Mouse (Mus musculus) midbrain, embryonic 14.5 days (tissue): ENCODE results near the gene Rdh11. TPM values are rescaled to one million over a fixed set of nuclear protein-coding genes. Genes with fewer than 3 reads are reported as not detected.
"Not testable (repeated sequence)": the region's sequence is repeated elsewhere in the genome, so short reads cannot be mapped to it uniquely, and the experiment has no call there.

Source experiments
- ATAC-seq: fragments of 200-750 bp; cut with Nextera tagmentation; 2 replicates; pipeline ENCODE4 v1.8.0; 2017; ENCODE audit warnings: moderate number of reproducible peaks, moderate library complexity; ENCODE audit not compliant: low FRiP score, low TSS enrichment
- DNase-seq: peaks from one replicate; pipeline ENCODE4 v3.0.0-alpha.2; 2015
- H3K27ac ChIP-seq: fragments of 300-500 bp; sonication (generic); replicated peaks from 2 replicates; pipeline ENCODE4 v1.5.1; 2014; ENCODE audit warnings: mild to moderate bottlenecking, low read depth, low read length, moderate library complexity
- H3K27me3 ChIP-seq: fragments of 300-500 bp; sonication (generic); 2 replicates; pipeline ENCODE4 v1.6.1; 2014; ENCODE audit warnings: low read length, control low read depth, mixed read lengths; ENCODE audit not compliant: control insufficient read depth, insufficient read depth
- H3K36me3 ChIP-seq: fragments of 300-500 bp; sonication (generic); 2 replicates; pipeline ENCODE4 v1.6.1; 2014; ENCODE audit warnings: low read length, control low read depth; ENCODE audit not compliant: control insufficient read depth, insufficient read depth
- H3K4me1 ChIP-seq: fragments of 300-500 bp; sonication (generic); 2 replicates; pipeline ENCODE4 v1.6.1; 2014; ENCODE audit warnings: mild to moderate bottlenecking, antibody characterized with exemption, low read length, control low read depth; ENCODE audit not compliant: control insufficient read depth, insufficient read depth
- H3K4me2 ChIP-seq: fragments of 300-500 bp; sonication (generic); 2 replicates; pipeline ENCODE4 v1.6.1; 2014; ENCODE audit warnings: mild to moderate bottlenecking, low read length, moderate library complexity
- H3K4me3 ChIP-seq: fragments of 300-500 bp; sonication (generic); replicated peaks from 2 replicates; pipeline ENCODE4 v1.5.1; 2014; ENCODE audit warnings: low read depth, low read length
- H3K9ac ChIP-seq: fragments of 300-500 bp; sonication (generic); replicated peaks from 2 replicates; pipeline ENCODE4 v1.6.1; 2014; ENCODE audit warnings: mild to moderate bottlenecking, low read length, moderate library complexity
- H3K9me3 ChIP-seq: fragments of 300-500 bp; sonication (generic); 2 replicates; pipeline ENCODE4 v1.6.1; 2016; ENCODE audit warnings: low read length, control low read depth, mixed read lengths; ENCODE audit not compliant: control insufficient read depth
- WGBS: fragments of 180-500 bp; shearing (Covaris S2); extraction: QIAGEN DNeasy Blood & Tissue Kit; methylation state at CpG from one replicate; pipeline ENCODE4 v1.1.7; 2014; 5-methylcytosine and 5-hydroxymethylcytosine counted together
- polyA plus RNA-seq: library from polyadenylated mRNA; unstranded; fragments of >200 nt; fragmentation: Nextera tagmentation; extraction: Ambion mirVana; gene quantifications from 2 replicates; pipeline ENCODE4 v1.2.1, GENCODE M21; 2014

The Rdh11 gene
- polyA plus RNA-seq, 1 experiment from 2014 or later = 31.6 TPM

DNA sequence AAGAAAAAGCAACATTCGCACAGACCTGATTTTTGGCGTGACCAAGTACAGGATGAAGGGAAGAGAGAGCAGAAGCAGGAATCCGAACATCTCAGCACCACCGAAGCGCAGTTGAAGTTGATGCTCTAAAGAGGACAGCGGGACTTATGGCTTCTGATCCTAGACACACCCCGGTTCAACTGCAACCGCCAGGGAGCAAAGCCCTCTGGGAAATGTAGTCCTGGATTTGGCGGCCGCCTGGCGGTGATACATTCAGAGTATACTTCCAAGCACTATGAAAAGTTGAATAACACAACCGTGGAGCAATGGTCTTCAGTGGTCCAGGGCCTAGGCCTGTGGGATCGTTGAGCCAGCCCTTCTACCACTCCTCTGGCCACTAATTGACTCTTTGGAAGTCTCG is 392 bp downstream of the Rdh11 start:
- 6% methylated on average over 14 of the region's 14 CpGs for WGBS
- H3K36me3 ChIP-seq = peaks cover 18% of the 10 kb centered on the region
- peaks cover 10% of the 10 kb centered on the region for H3K4me1 ChIP-seq
- peak overlapping the region; percentile 66 for H3K4me3 ChIP-seq
- H3K9ac ChIP-seq = peak overlapping the region; percentile 65
- ATAC-seq (peak; percentile 83), DNase-seq (peak; percentile 94)
- no peaks in the 10 kb centered on the region for H3K9me3 ChIP-seq
- H3K27ac ChIP-seq = peak overlapping the region; percentile 55
- H3K4me2 ChIP-seq = peak overlapping the region; percentile 87
- H3K27me3 ChIP-seq = no peaks in the 10 kb centered on the region

DNA sequence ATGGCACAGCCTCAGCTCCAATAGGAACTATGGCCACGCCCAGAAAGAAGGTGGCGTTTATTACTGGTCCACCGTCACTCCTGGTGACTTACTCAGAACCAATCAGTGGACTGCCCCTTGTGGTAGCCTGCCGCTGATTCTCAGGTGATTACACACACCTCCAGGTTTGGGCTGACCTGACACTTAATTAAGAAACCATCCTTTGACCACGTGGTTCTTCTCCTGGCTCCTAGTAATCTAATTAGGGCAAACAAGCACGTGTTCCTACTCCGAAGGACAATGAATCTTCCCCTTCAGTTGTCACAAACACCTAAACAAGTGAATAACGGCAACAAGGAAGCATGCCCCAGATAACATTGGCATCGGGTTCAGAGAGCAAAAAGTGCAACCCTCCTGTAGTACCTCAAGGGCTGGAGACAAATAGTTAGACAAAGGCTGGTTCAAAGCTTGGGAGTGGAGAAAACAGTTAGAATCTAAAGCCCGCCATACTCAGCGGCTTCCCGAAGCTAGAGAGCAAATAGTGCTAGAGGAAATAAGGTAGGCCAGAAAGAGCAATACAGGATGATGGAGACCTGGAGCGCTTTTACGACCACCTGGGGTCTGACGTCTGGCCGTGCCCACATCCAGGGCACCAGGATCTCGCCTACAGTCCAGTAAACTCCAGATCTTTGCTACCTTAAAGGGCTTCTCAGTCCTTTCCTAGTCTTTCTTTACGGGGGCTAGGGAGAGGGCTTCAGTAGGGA is 991 bp downstream of the Rdh11 start:
- ATAC-seq (peak; percentile 93), DNase-seq (peak; percentile 91)
- peaks cover 10% of the 10 kb centered on the region for H3K4me1 ChIP-seq
- peak overlapping the region; percentile 65 for H3K9ac ChIP-seq
- peak overlapping the region; percentile 87 for H3K4me2 ChIP-seq
- H3K9me3 ChIP-seq = no peaks in the 10 kb centered on the region
- H3K4me3 ChIP-seq = peak overlapping the region; percentile 66
- H3K27me3 ChIP-seq = no peaks in the 10 kb centered on the region
- WGBS = under 1% methylated on average over 18 of the region's 18 CpGs
- peak overlapping the region; percentile 55 for H3K27ac ChIP-seq
- peaks cover 24% of the 10 kb centered on the region for H3K36me3 ChIP-seq

DNA sequence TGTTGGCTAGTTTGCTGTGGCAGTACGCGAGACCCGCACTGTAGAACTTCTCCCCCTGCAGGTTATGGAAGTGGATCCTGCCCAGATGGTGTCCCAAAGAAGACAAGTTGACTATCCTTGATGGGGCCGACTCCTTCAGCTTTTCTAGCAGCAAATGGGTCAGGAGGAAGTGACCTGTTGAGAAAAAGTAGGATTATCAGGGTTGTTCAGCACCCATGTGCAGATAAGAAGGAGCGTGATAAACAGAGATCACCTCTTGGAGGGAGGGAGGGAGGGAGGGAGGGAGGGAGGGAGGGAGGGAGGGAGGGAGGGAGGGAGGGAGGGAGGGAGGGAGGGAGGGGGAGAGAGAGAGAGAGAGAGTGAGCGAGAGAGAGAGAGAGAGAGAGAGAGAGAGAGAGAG is 6.9 kb downstream of the Rdh11 start:
- H3K9me3 ChIP-seq, ATAC-seq: not testable (repeated sequence)
- peaks cover 70% of the 10 kb centered on the region for H3K36me3 ChIP-seq

DNA sequence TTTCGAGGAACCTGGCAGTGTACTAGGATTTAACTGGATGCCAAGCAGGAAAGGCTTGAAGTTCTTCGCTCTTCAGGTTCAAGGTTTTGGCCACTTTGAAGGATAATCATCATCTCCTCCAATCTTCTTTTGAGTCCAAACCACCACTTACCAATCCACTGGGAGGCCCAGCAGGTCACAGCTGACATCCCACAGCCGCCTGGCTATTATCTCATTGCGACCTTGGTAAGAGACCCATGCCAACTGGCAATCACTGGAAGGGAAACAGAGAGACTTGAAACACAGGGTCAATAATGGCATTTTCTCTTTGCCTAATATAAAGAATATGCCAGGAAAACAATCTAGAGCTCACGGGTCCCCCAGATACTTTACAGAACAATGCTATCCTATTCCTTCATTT is 16.1 kb downstream of the Rdh11 start:
- Histone ChIP-seq H3K9me3 (no peaks in the 10 kb centered on the region), H3K4me2 (no peak overlapping the region), H3K27me3 (no peaks in the 10 kb centered on the region), H3K4me3 (no peak overlapping the region), H3K4me1 (peaks cover 6% of the 10 kb centered on the region), H3K27ac (no peak overlapping the region), H3K36me3 (peaks cover 37% of the 10 kb centered on the region), H3K9ac (no peak overlapping the region)
- DNase-seq (no peak), ATAC-seq (no peak)
- 90% methylated on average over 5 of the region's 5 CpGs for WGBS

More for the DNA sequence above, 6.9 kb downstream of the Rdh11 start:
- H3K9ac ChIP-seq, H3K4me2 ChIP-seq, H3K4me1 ChIP-seq, DNase-seq, H3K4me3 ChIP-seq, H3K27ac ChIP-seq, H3K27me3 ChIP-seq: not testable (repeated sequence)
- WGBS = 96% methylated on average over 5 of the region's 6 CpGs

DNA sequence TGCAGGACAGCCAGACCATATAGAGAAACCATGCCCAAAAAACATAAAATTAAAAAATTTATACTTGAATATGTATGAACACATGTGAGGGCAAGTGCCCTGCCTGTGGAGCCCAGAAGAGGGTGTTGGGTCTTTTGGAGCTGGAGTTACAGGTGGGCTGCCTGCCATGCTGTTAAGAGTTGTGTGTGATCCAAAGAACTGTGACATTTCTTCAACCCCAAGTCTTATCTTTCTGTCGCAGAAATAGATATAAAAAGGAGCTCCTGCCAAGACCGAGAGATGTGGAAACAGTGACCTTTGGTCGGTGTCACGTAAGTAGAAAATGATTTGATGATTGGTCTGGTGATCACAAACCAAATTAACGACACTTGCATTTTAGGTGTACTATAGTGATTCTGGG is 18.4 kb downstream of the Rdh11 start:
- no peak for DNase-seq
- no peak overlapping the region for H3K27ac ChIP-seq
- no peak overlapping the region for H3K4me2 ChIP-seq
- no peaks in the 10 kb centered on the region for H3K27me3 ChIP-seq
- no peak overlapping the region for H3K4me3 ChIP-seq
- no peak overlapping the region for H3K9ac ChIP-seq
- ATAC-seq = no peak
- H3K9me3 ChIP-seq = no peaks in the 10 kb centered on the region
- peaks cover 10% of the 10 kb centered on the region for H3K4me1 ChIP-seq
- 87% methylated on average over 5 of the region's 5 CpGs for WGBS
- peaks cover 25% of the 10 kb centered on the region for H3K36me3 ChIP-seq

DNA sequence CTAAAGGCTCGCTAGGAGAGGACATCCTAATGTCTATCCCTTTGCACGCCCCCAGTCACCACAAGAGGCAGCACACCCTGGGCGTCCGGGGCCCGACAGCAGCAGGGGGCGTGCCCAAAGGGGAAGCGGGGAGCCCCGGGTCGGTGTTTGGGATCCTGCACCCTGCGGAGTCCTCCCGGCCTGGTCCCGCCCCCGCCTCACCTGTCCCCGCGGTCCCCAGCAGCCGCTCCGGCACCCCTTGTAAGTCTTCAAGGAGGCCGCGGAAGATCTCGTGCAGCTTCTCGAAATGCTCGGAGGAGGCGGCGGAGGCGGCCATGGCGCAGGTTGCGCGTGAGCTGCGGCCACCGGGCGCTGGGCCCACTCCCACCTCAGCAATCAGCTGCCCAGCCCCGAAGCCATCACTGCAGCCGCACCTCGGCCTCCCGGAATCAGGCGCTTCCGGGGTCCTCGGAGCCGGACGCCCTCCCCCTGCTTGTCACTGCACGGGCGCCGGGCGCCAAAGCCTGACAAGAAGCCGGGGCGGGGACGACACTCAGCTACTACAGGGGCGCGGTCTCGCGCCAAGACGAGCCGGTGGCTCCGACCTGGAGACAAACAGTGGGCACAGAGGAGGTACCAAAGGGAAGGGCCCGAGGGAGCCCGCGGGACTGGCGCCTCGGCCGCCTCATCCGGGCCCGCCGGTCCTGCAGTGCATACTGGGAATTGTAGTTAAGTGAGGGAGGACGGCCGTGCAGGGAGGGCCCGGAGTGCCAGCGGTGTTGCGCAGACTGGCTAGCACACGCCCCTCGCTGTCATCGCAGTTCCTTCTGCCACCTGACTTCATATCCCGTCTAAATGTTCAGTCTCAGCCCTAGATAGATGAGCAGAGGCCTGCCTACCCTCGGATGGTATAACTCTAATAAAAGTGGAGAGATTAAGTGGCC is 19.8 kb downstream of the Rdh11 start, which contains the start of gene Vti1b:
Gene Vti1b (minus strand): TSS at position 649 of the 923 bp plus-strand sequence.
- ATAC-seq (peak; percentile 98), DNase-seq (peak; percentile 93)
- peaks cover 23% of the 10 kb centered on the region for H3K36me3 ChIP-seq
- H3K4me3 ChIP-seq = peak within 1 kb of the TSS; percentile 89
- peak within 1 kb of the TSS; percentile 98 for H3K27ac ChIP-seq
- peak within 1 kb of the TSS; percentile 66 for H3K4me2 ChIP-seq
- peak within 1 kb of the TSS; percentile 83 for H3K9ac ChIP-seq
- H3K9me3 ChIP-seq = no peaks in the 10 kb centered on the region
- H3K27me3 ChIP-seq = no peaks in the 10 kb centered on the region
- H3K4me1 ChIP-seq = peaks cover 10% of the 10 kb centered on the region
- under 1% methylated on average over 73 of the region's 73 CpGs for WGBS

DNA sequence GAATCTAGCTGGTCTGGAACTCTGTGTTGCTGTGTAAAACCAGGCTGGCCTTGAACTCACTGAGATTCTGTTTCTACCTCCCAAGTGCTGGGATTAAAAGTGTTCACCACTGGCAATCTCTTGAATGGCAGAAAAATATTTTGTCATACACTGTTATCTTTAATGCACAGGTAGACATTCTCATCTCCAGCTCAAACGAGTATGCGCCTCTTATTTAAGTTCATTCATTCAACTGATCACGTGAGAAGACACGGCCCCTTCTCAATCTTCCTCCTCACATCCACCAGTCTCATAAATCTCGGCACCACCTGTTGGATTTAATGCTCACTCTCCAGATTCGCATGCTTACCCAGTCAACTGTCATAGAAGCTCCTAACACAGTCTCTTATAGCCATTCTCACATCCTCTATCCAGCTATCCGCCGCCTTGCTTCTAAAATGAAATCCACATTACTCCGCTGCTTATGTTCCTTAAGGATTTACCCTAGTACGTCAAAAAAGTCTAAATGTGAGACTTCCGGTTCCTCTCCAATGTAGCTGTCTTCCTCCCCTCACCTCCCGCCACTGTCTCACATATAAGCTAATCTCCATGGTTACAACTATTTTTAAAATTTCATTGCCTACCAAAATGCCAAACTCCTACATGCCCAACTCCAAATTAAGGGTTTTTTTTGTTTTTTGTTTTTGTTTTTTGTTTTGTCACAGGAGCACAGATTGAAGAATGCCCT is 20.7 kb downstream of the Rdh11 start:
- ATAC-seq = no peak
- WGBS = 37% methylated on average over 12 of the region's 12 CpGs
- Histone ChIP-seq H3K9ac (peak overlapping the region; percentile 83), H3K27ac (peak overlapping the region; percentile 98; the same call in 1 of the 2 replicates), H3K4me2 (peak overlapping the region; percentile 66), H3K4me3 (peak overlapping the region; percentile 89), H3K4me1 (peaks cover 10% of the 10 kb centered on the region), H3K9me3 (no peaks in the 10 kb centered on the region), H3K36me3 (peaks cover 16% of the 10 kb centered on the region), H3K27me3 (no peaks in the 10 kb centered on the region)
- peak; percentile 26 for DNase-seq

DNA sequence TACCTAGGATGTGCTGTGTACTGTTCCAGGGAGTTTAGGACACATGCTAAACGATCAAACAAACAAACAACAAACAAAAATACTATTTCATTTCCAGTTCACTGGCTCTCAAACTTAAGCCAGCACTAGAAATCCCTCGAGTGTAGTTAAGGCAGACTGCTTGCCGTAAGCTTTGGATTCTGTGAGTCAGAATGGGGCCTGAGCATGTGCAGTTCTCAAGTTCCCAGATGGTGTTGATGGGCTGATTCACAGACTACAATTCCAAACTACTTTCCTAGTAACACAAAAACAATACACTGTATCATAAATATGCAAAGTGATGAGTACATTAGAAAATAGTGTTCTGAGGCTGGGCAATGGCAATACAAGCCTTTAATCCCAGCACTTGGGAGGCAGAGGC is 21.7 kb downstream of the Rdh11 start:
- ATAC-seq = no peak
- Histone ChIP-seq H3K9ac (no peak overlapping the region), H3K27me3 (no peaks in the 10 kb centered on the region), H3K4me2 (no peak overlapping the region), H3K36me3 (peaks cover 12% of the 10 kb centered on the region), H3K4me3 (no peak overlapping the region), H3K27ac (no peak overlapping the region), H3K9me3 (no peaks in the 10 kb centered on the region), H3K4me1 (peaks cover 10% of the 10 kb centered on the region)
- no peak for DNase-seq
- WGBS = 83% methylated on average over 3 of the region's 3 CpGs
